Mouse (Mus musculus) forebrain, postnatal 0 days (tissue): ENCODE measurements at regions not wholly inside any gene's neighbourhood (a gene's known extent, or its start where the extent isn't known, plus 50 kb on each side); places are given as distances from the start of the nearest gene placed in this dataset.

Source experiments
- ATAC-seq: fragments of 200-750 bp; cut with Nextera tagmentation; 2 replicates; pipeline ENCODE4 v1.8.0; 2017; ENCODE audit warnings: mild to moderate bottlenecking, moderate library complexity
- DNase-seq: peaks from one replicate; pipeline ENCODE4 v3.0.0-alpha.2; 2015
- H3K27ac ChIP-seq: fragments of 300-500 bp; sonication (generic); 2 replicates; pipeline ENCODE4 v1.5.1; 2014; ENCODE audit warnings: low read depth, mild to moderate bottlenecking, antibody characterized with exemption, low read length, moderate library complexity, mixed read lengths
- H3K27me3 ChIP-seq: fragments of 300-500 bp; sonication (generic); 2 replicates; pipeline ENCODE4 v1.6.1; 2014; ENCODE audit warnings: mild to moderate bottlenecking, low read length, mixed read lengths; ENCODE audit not compliant: insufficient read depth
- H3K36me3 ChIP-seq: fragments of 300-500 bp; sonication (generic); 2 replicates; pipeline ENCODE4 v1.6.1; 2014; ENCODE audit warnings: mild to moderate bottlenecking, moderate library complexity; ENCODE audit not compliant: insufficient read depth
- H3K4me1 ChIP-seq: fragments of 300-500 bp; sonication (generic); 2 replicates; pipeline ENCODE4 v1.6.1; 2014; ENCODE audit warnings: antibody characterized with exemption; ENCODE audit not compliant: insufficient read depth
- H3K4me2 ChIP-seq: fragments of 300-500 bp; sonication (generic); 2 replicates; pipeline ENCODE4 v1.6.1; 2014; ENCODE audit warnings: low read depth, mild to moderate bottlenecking, moderate library complexity
- H3K4me3 ChIP-seq: fragments of 300-500 bp; sonication (generic); 2 replicates; pipeline ENCODE4 v1.5.1; 2014; ENCODE audit warnings: low read depth, low read length, mixed read lengths
- H3K9ac ChIP-seq: fragments of 300-500 bp; sonication (generic); 2 replicates; pipeline ENCODE4 v1.6.1; 2014; ENCODE audit warnings: mild to moderate bottlenecking
- H3K9me3 ChIP-seq: fragments of 300-500 bp; sonication (generic); 2 replicates; pipeline ENCODE4 v1.6.1; 2016; ENCODE audit warnings: low read length
- CTCF ChIP-seq: sonication (generic); IDR thresholded peaks from 2 replicates; pipeline ENCODE4 v1.5.1; 2016; ENCODE audit warnings: antibody characterized with exemption, control low read depth, low read depth
- WGBS: fragments of 180-500 bp; shearing (Covaris S2); extraction: QIAGEN DNeasy Blood & Tissue Kit; methylation state at CpG from one replicate; pipeline ENCODE4 v1.1.7; 2014; 5-methylcytosine and 5-hydroxymethylcytosine counted together

- Histone ChIP-seq H3K36me3 (no peaks in the 10 kb centered on the region), H3K4me3 (no peak overlapping the region), H3K9me3 (no peaks in the 10 kb centered on the region), H3K9ac (no peak overlapping the region), H3K27ac (no peak overlapping the region), H3K4me1 (no peaks in the 10 kb centered on the region), H3K27me3 (no peaks in the 10 kb centered on the region), H3K4me2 (no peak overlapping the region)
- WGBS = 89% methylated on average over 7 of the region's 7 CpGs
- no peak for DNase-seq
- TF ChIP-seq CTCF = no peak
- ATAC-seq = no peak
These were observed 122.5 kb downstream of the Rassf10 start for GRCm38 (mm10) chr7:113076243-113076642.

GRCm38 (mm10) chr7:113081120-113081519, 126.1 kb upstream of the Arntl start:
- Histone ChIP-seq H3K27me3 (no peaks in the 10 kb centered on the region), H3K27ac (no peak overlapping the region), H3K4me1 (no peaks in the 10 kb centered on the region), H3K4me2 (no peak overlapping the region), H3K9me3 (no peaks in the 10 kb centered on the region), H3K9ac (no peak overlapping the region), H3K4me3 (no peak overlapping the region), H3K36me3 (no peaks in the 10 kb centered on the region)
- WGBS = 67% methylated on average over 5 of the region's 5 CpGs
- TF ChIP-seq CTCF = no peak
- no peak for ATAC-seq
- no peak for DNase-seq

- H3K27ac ChIP-seq = no peak overlapping the region
- no peak overlapping the region for H3K4me3 ChIP-seq
- DNase-seq (no peak), ATAC-seq (no peak)
- H3K27me3 ChIP-seq = no peaks in the 10 kb centered on the region
- no peak overlapping the region for H3K9ac ChIP-seq
- no peak overlapping the region for H3K4me2 ChIP-seq
- no peaks in the 10 kb centered on the region for H3K9me3 ChIP-seq
- H3K36me3 ChIP-seq = no peaks in the 10 kb centered on the region
- TF ChIP-seq CTCF = no peak
- 83% methylated on average over 8 of the region's 8 CpGs for WGBS
- H3K4me1 ChIP-seq = no peaks in the 10 kb centered on the region
These were observed 122.2 kb upstream of the Arntl start for GRCm38 (mm10) chr7:113084930-113085625.

- Histone ChIP-seq H3K27ac (no peak overlapping the region), H3K9me3 (no peaks in the 10 kb centered on the region), H3K4me1 (no peaks in the 10 kb centered on the region), H3K36me3 (no peaks in the 10 kb centered on the region), H3K27me3 (no peaks in the 10 kb centered on the region), H3K4me2 (no peak overlapping the region), H3K4me3 (no peak overlapping the region), H3K9ac (no peak overlapping the region)
- DNase-seq = no peak
- 70% methylated on average over 1 of the region's 1 CpGs for WGBS
- no peak for ATAC-seq
- no peak for TF ChIP-seq CTCF
These were observed 121.1 kb upstream of the Arntl start for GRCm38 (mm10) chr7:113086158-113086557.

- no peak for TF ChIP-seq CTCF
- DNase-seq (no peak), ATAC-seq (no peak)
- 65% methylated on average over 5 of the region's 5 CpGs for WGBS
- H3K9ac ChIP-seq = no peak overlapping the region
- no peaks in the 10 kb centered on the region for H3K27me3 ChIP-seq
- no peaks in the 10 kb centered on the region for H3K36me3 ChIP-seq
- H3K27ac ChIP-seq = no peak overlapping the region
- H3K4me1 ChIP-seq = no peaks in the 10 kb centered on the region
- no peak overlapping the region for H3K4me2 ChIP-seq
- no peak overlapping the region for H3K4me3 ChIP-seq
- no peaks in the 10 kb centered on the region for H3K9me3 ChIP-seq
These were observed 119.6 kb upstream of the Arntl start for GRCm38 (mm10) chr7:113087646-113088045.

GRCm38 (mm10) chr7:113089044-113089443, 118.2 kb upstream of the Arntl start:
- H3K4me1 ChIP-seq = no peaks in the 10 kb centered on the region
- 73% methylated on average over 4 of the region's 4 CpGs for WGBS
- ATAC-seq = no peak

GRCm38 (mm10) chr7:113093931-113094330, 113.3 kb upstream of the Arntl start:
- DNase-seq (no peak), ATAC-seq (no peak)
- WGBS = 49% methylated on average over 5 of the region's 5 CpGs
- TF ChIP-seq CTCF = no peak
- Histone ChIP-seq H3K9ac (no peak overlapping the region), H3K36me3 (no peaks in the 10 kb centered on the region), H3K4me3 (no peak overlapping the region), H3K27ac (no peak overlapping the region), H3K4me2 (no peak overlapping the region), H3K27me3 (no peaks in the 10 kb centered on the region), H3K9me3 (no peaks in the 10 kb centered on the region), H3K4me1 (no peaks in the 10 kb centered on the region)

More at GRCm38 (mm10) chr7:113089044-113089443, 118.2 kb upstream of the Arntl start:
- no peaks in the 10 kb centered on the region for H3K36me3 ChIP-seq
- no peak for TF ChIP-seq CTCF
- H3K4me2 ChIP-seq = no peak overlapping the region
- no peak overlapping the region for H3K4me3 ChIP-seq
- no peaks in the 10 kb centered on the region for H3K27me3 ChIP-seq
- H3K9me3 ChIP-seq = no peaks in the 10 kb centered on the region
- DNase-seq = no peak
- no peak overlapping the region for H3K27ac ChIP-seq
- no peak overlapping the region for H3K9ac ChIP-seq
